Mouse (Mus musculus): ENCODE data around the gene Vars2. TPM values are rescaled to one million over a fixed set of nuclear protein-coding genes. Genes with fewer than 3 reads are reported as not detected.

The Vars2 gene
- polyA plus RNA-seq, 1 experiment from 2014 or later = 11.1 TPM

DNA sequence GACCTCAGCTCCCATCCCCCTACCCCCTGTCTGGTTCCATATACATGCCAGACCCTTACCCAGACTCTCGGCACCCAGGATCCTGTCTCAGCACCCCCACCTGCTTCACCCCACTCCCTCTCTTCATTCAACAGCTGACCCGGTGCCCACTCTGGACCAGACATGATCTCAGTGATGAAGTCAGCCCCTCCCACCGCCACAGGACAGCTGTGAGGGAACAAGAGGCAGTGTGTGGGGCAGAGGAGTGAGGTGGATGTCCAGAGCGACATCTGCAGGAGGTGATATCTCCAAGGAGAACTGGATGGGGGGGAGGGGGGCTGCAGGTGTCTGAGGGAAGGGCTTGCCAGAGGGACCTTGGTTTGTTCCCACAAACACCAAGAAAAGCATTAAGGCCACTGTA is 24.4 kb upstream of the Vars2 start:
- Histone ChIP-seq H3K4me2 (no peak overlapping the region), H3K4me1 (replicated peaks) (peaks cover 4% of the 10 kb centered on the region), H3K36me3 (peaks cover 80% of the 10 kb centered on the region), H3K9ac (no peak overlapping the region), H3K4me3 (no peak overlapping the region), H3K9me3 (replicated peaks) (0 out of 2 replicates have a peak, but pooled peaks cover 3% of the 10 kb centered on the region), H3K27me3 (no peaks in the 10 kb centered on the region), H3K27ac (no peak overlapping the region)
- ATAC-seq (replicated peaks; ENCODE audit: insufficient number of reproducible peaks, insufficient read depth, low FRiP score, low read depth) = no peak
- 66% methylated on average over 4 of the region's 4 CpGs for WGBS

DNA sequence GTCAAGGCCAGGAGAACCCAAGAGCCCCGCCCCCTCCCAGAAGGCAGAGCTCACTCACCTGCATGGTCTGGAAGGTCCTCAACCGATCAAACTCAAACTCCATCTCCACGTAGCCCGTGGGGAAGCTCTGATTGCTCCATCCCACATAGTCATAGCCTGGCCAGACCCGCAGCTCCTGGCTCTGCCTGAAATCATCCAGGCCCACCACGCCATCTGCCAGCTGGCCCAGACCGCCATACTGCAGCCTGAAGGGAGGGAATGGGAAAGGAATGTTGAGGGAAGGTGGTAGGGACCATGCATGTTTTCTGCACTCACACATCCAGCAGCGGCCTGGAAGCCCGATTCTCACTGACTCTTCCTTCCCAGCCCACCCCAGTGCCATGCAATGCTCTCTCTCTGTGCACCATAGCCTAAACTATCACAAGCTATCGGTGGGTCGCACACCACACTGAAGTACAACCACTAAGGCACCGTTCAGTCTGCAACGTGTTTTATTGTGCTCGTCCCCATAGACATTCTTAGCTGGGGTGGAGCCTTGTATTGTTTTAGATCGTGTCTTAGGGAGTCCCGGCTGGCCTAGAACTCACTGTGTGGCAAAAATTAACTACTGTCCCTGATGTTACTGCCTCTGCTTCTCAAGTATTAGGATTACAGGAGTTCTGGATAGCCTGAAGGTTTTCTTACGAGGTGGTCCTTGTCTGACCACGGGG is 22.7 kb upstream of the Vars2 start:
- no peak overlapping the region for H3K4me2 ChIP-seq
- no peaks in the 10 kb centered on the region for H3K4me1 ChIP-seq (replicated peaks)
- no peak overlapping the region for H3K27ac ChIP-seq
- 89% methylated on average over 18 of the region's 18 CpGs for WGBS
- no peaks in the 10 kb centered on the region for H3K27me3 ChIP-seq
- no peaks in the 10 kb centered on the region for H3K9me3 ChIP-seq (replicated peaks)
- peaks cover 90% of the 10 kb centered on the region for H3K36me3 ChIP-seq
- ATAC-seq (replicated peaks; ENCODE audit: insufficient number of reproducible peaks, insufficient read depth, low FRiP score, low read depth) = no peak
- no peak overlapping the region for H3K4me3 ChIP-seq
- H3K9ac ChIP-seq = no peak overlapping the region

DNA sequence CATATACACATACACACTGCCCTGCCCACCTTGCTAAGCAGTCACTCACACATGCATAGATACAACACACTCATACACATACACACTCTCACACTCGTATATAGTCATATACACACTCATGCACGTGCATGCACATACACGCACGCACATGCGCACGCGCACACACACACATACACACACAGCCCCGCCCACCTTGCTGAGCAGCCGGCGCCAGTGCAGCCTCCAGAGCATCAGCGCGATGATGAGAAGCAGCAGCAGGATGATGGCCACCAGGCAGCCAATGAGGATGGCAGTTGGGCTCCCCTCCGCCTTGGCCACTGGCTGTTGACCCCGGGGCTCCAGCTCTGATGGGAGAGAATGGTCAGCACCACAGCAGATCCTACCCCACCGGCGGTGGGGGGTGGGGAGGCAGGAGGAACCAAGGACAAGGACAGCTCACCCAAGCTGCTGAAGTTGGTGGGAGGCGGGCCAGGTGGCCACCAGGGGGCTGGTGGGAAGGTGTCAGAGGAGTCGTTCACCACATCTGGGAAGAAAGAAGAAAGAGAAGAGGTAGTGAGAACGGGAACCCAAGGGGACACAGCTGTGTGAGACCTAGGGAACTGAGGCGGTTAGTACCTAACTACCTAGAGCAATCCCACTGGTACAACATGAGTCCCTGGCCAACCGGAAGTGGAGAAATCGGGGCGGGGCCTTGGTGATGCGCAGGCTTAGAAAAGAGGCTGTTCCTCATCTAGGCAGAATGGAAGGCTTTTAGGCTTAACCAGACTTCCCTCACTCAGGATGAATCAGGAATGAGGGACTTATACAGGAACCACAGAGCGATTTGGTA is 21.2 kb upstream of the Vars2 start:
- Histone ChIP-seq H3K4me1 (replicated peaks) (no peaks in the 10 kb centered on the region), H3K4me3 (no peak overlapping the region), H3K27me3 (no peaks in the 10 kb centered on the region), H3K27ac (no peak overlapping the region), H3K9ac (no peak overlapping the region), H3K9me3 (replicated peaks) (no peaks in the 10 kb centered on the region), H3K4me2 (no peak overlapping the region), H3K36me3 (peaks cover 100% of the 10 kb centered on the region)
- ATAC-seq (replicated peaks; ENCODE audit: insufficient number of reproducible peaks, insufficient read depth, low FRiP score, low read depth) = no peak
- WGBS = 81% methylated on average over 25 of the region's 25 CpGs

DNA sequence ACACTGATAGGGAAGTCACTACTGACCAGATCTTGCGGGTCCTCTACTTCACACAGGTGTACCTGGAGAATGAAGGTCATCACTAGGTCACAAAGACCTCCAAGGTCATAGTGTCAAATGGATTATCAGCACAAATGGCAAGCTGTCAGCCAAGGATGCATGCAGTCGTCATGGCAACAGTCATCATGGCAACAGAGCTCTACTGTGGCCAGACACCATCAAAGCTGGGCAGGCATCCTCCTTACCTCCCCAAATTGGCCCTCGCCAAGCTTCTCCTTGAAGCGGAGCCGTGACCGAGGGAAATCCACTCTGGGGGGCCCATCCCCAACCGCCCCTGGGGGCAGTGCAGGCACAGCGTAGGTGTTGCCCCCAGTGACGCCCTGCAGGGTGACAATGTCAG is 17.7 kb upstream of the Vars2 start:
- Histone ChIP-seq H3K36me3 (peaks cover 88% of the 10 kb centered on the region), H3K4me3 (no peak overlapping the region), H3K27ac (no peak overlapping the region), H3K9ac (no peak overlapping the region), H3K4me2 (no peak overlapping the region), H3K9me3 (replicated peaks) (no peaks in the 10 kb centered on the region), H3K4me1 (replicated peaks) (no peaks in the 10 kb centered on the region), H3K27me3 (no peaks in the 10 kb centered on the region)
- ATAC-seq (replicated peaks; ENCODE audit: insufficient number of reproducible peaks, insufficient read depth, low FRiP score, low read depth) = no peak
- 69% methylated on average over 9 of the region's 9 CpGs for WGBS

DNA sequence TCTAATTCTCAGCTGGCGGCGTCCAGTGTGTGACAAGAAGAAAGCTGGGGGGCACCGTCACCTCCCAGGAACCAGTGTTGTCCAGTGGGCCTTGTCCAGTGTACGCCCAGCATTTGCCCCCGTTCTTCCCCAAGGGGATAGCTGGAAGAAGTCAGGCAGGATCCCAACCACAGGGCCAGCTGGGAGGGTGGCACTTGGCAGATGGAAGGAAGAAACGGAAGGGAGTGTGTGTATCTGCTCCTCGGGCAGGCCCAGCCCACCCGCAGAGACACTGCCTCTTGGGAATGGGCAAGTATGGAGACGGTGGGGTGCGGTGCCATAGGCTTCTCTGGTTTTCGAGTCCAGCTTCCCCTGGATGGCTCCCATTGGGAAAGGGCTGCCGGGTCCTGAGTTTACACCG is 14.6 kb upstream of the Vars2 start:
- Histone ChIP-seq H3K4me1 (replicated peaks) (no peaks in the 10 kb centered on the region), H3K4me2 (no peak overlapping the region), H3K36me3 (peaks cover 58% of the 10 kb centered on the region), H3K27me3 (no peaks in the 10 kb centered on the region), H3K27ac (no peak overlapping the region), H3K9me3 (replicated peaks) (no peaks in the 10 kb centered on the region), H3K9ac (no peak overlapping the region), H3K4me3 (no peak overlapping the region)
- 82% methylated on average over 13 of the region's 13 CpGs for WGBS
- no peak for ATAC-seq (replicated peaks; ENCODE audit: insufficient number of reproducible peaks, insufficient read depth, low FRiP score, low read depth)

DNA sequence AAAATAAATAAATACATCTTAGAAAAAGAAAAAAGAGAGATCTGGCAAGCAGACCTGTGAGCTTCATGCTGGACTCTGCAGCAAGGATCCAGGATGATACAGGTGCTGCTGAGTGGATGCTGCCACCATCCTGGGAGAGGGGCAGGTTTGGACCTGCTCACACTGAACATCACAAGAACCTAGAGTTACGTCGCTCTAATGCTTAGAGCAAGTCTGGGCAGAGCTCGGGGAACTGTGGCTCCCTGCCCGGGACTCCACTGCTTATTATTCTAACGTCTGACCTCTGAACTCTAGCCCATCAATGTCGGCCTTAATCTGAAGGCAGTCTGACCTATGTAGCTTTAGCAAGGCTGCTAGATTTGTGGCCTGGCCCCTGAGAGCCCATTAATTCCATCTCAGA is 13.2 kb upstream of the Vars2 start:
- H3K9me3 ChIP-seq (replicated peaks) = no peaks in the 10 kb centered on the region
- H3K4me1 ChIP-seq (replicated peaks) = no peaks in the 10 kb centered on the region
- H3K36me3 ChIP-seq = peaks cover 44% of the 10 kb centered on the region
- 48% methylated on average over 6 of the region's 6 CpGs for WGBS
- no peak overlapping the region for H3K9ac ChIP-seq
- no peak overlapping the region for H3K27ac ChIP-seq
- H3K4me3 ChIP-seq = no peak overlapping the region
- no peaks in the 10 kb centered on the region for H3K27me3 ChIP-seq
- no peak for ATAC-seq (replicated peaks; ENCODE audit: insufficient number of reproducible peaks, insufficient read depth, low FRiP score, low read depth)
- no peak overlapping the region for H3K4me2 ChIP-seq

DNA sequence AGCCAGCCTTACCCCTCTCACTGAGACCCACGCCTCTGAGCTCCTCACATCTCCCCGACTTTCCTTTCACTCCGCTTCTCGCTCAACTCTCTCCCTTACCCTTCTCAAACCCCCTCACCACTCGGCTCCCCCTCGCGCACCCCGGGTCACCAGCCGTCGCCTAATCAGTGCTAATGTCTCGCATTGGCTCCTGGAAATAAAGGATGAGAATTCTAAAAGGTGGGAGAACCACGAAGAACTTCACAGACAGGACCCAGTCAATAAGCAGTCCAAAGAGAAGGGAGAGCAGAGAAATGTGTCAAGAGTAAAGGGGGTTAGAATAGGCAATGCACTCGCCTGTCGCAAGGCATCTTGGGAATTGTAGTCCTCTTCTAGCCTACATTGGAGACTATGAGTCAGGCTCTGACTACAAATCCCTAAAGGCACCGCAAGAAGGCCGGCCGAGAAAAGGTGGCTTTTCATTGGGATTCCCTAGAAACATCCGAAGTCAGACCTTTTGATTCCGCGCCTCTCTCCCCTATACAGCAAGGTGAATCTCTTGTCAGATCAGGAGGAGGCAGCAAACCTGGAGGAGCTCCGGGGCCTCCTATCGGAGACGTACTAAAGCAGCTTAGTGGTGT is 6.1 kb upstream of the Vars2 start, which contains the start of gene Gtf2h4:
Gene Gtf2h4, minus strand, starts transcription at position 324 of the 620 bp plus-strand sequence.
- ATAC-seq (replicated peaks; ENCODE audit: insufficient number of reproducible peaks, insufficient read depth, low FRiP score, low read depth) = peak; percentile 95
- under 1% methylated on average over 23 of the region's 23 CpGs for WGBS
- peak within 1 kb of the TSS; percentile 59; the same call in 1 of the 2 replicates for H3K27ac ChIP-seq

DNA sequence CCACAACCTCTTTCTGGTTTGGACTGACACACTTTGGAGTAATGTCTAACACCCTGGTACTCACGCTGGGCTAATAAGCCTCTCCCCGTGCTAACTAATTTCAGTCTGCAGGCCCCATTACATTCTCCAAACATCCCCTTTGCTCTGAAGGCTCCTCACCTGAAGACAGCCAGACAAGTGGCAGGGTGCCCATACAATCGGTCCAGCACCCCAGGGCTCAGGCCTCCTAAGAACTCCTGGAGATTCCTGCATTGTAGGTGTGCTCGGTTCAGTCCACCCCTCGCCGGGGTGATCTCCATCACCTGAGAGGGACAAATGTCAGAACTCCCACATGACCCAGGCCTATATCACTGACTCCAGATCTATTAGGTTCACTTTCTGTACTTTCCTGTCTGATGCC is 5.1 kb upstream of the Vars2 start:
- H3K36me3 ChIP-seq = peaks cover 9% of the 10 kb centered on the region; the same call in 1 of the 2 replicates
- no peak overlapping the region for H3K4me2 ChIP-seq
- WGBS = 83% methylated on average over 6 of the region's 6 CpGs
- ATAC-seq (replicated peaks; ENCODE audit: insufficient number of reproducible peaks, insufficient read depth, low FRiP score, low read depth) = no peak
- H3K9ac ChIP-seq = no peak overlapping the region
- no peaks in the 10 kb centered on the region for H3K9me3 ChIP-seq (replicated peaks)
- H3K27me3 ChIP-seq = no peaks in the 10 kb centered on the region
- H3K4me1 ChIP-seq (replicated peaks) = peaks cover 14% of the 10 kb centered on the region
- H3K4me3 ChIP-seq = peak overlapping the region; percentile 69; the same call in 1 of the 2 replicates
- H3K27ac ChIP-seq = no peak overlapping the region

More for the DNA sequence above, 6.1 kb upstream of the Vars2 start, which contains the start of gene Gtf2h4:
- Histone ChIP-seq H3K4me1 (replicated peaks) (peaks cover 7% of the 10 kb centered on the region), H3K27me3 (no peaks in the 10 kb centered on the region), H3K4me2 (peak within 1 kb of the TSS; percentile 85), H3K4me3 (peak within 1 kb of the TSS; percentile 69), H3K36me3 (peaks cover 9% of the 10 kb centered on the region; the same call in 1 of the 2 replicates), H3K9ac (peak within 1 kb of the TSS; percentile 85), H3K9me3 (replicated peaks) (no peaks in the 10 kb centered on the region)

DNA sequence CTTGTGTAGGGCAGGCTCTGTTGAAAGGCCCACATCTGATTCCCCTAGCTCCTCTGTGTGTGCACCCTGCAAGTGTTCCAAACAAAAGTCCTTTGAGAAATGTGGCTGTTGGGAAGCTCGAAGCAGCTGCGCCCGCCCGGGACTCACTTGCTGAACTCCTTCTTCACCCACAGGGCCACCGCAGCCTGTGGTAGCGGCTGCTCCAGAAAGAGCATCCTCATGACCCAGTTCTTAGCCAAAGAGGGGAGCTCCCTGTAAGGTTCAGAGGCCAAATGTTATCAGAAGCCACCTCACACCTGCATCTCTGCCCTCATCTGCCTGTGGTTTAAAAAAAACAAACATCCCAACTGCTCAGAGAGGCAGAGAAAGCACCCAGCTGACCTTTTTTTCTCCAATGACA is 4.5 kb upstream of the Vars2 start:
- Histone ChIP-seq H3K4me3 (no peak overlapping the region), H3K9ac (no peak overlapping the region), H3K9me3 (replicated peaks) (no peaks in the 10 kb centered on the region), H3K4me2 (no peak overlapping the region), H3K4me1 (replicated peaks) (peaks cover 16% of the 10 kb centered on the region), H3K27me3 (no peaks in the 10 kb centered on the region), H3K27ac (no peak overlapping the region), H3K36me3 (peaks cover 9% of the 10 kb centered on the region; the same call in 1 of the 2 replicates)
- ATAC-seq (replicated peaks; ENCODE audit: insufficient number of reproducible peaks, insufficient read depth, low FRiP score, low read depth) = no peak
- WGBS = 83% methylated on average over 6 of the region's 6 CpGs

DNA sequence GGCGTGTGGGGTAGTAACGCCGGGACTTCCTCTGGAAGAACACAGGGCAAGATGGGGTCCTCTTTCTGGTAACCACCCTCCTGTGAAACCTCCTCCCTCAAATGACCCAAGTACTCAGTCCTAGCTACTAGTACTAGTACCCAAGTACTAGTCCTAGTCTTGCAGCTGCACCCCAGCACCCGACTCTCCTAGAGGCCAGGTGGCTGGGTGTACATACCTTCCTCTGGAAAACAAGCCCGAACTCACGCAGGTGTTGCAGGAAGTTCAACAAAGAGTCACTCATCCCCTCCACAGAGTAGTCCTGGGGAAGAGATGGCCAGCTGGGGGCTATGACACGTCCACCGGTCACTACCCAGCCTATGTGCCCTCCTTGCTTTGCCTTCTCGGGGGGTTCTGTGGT is 2.3 kb upstream of the Vars2 start:
- no peak for ATAC-seq (replicated peaks; ENCODE audit: insufficient number of reproducible peaks, insufficient read depth, low FRiP score, low read depth)
- Histone ChIP-seq H3K4me3 (no peak overlapping the region), H3K36me3 (peaks cover 9% of the 10 kb centered on the region; the same call in 1 of the 2 replicates), H3K9ac (no peak overlapping the region), H3K4me2 (no peak overlapping the region), H3K9me3 (replicated peaks) (no peaks in the 10 kb centered on the region), H3K27ac (no peak overlapping the region), H3K4me1 (replicated peaks) (peaks cover 27% of the 10 kb centered on the region), H3K27me3 (no peaks in the 10 kb centered on the region)
- 91% methylated on average over 9 of the region's 9 CpGs for WGBS

DNA sequence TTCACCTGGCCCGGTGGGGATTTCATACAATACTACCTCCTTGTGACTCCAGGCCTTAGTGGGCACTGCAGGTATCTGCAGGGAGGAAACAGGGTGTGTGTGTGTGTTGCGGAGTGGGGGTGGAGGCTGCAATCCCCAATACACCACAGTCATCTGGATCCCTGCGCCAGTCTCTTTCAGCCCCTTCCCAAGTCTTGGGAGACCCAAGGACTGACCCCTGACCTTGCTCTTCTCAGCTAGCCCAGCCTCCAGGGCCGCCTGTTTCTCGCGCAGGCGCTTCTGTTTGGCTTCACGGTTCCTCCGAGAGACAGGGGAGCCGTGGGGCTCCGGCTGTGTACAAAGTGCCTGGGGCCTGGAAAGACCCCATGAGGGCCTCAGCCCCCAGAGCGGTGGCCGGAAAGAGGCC is 538 bp downstream of the Vars2 start:
- Histone ChIP-seq H3K4me3 (peak overlapping the region; percentile 74), H3K27me3 (no peaks in the 10 kb centered on the region), H3K4me1 (replicated peaks) (peaks cover 20% of the 10 kb centered on the region), H3K36me3 (peaks cover 21% of the 10 kb centered on the region), H3K9ac (peak overlapping the region; percentile 81), H3K27ac (peak overlapping the region; percentile 77), H3K9me3 (replicated peaks) (no peaks in the 10 kb centered on the region), H3K4me2 (peak overlapping the region; percentile 94)
- ATAC-seq (replicated peaks; ENCODE audit: insufficient number of reproducible peaks, insufficient read depth, low FRiP score, low read depth) = peak; percentile 33
- WGBS = 6% methylated on average over 13 of the region's 13 CpGs
